Mouse (Mus musculus) 416B (cell line): Measurements from ENCODE around the gene Dhtkd1.
A peak's percentile ranks its signal among the peaks of the same experiment; 100 is the strongest.
"Not testable (repeated sequence)": the region's sequence is repeated elsewhere in the genome, so short reads cannot be mapped to it uniquely, and the experiment has no call there.

ENCODE experiments used
- DNase-seq: peaks from one replicate; pipeline ENCODE4 v3.0.0; 2011; ENCODE audit warnings: low read depth

Gene Dhtkd1

GRCm38 (mm10) chr2:5942416-5943032 is at the start of gene Dhtkd1:
Gene Dhtkd1 (minus strand): TSS chr2:5942792.
- DNase-seq = no peak

- DNase-seq = no peak
Measured at GRCm38 (mm10) chr2:5977532-5977931, 34.9 kb upstream of the Dhtkd1 start.

GRCm38 (mm10) chr2:5970629-5971028 is 28.0 kb upstream of the Dhtkd1 start:
- not testable (repeated sequence) for DNase-seq

GRCm38 (mm10) chr2:5965972-5966371 is 23.4 kb upstream of the Dhtkd1 start:
- DNase-seq = peak; percentile 26

- not testable (repeated sequence) for DNase-seq
Measured at GRCm38 (mm10) chr2:5963729-5964128, 21.1 kb upstream of the Dhtkd1 start.

- DNase-seq = no peak
Measured at GRCm38 (mm10) chr2:5962265-5962664, 19.7 kb upstream of the Dhtkd1 start.

GRCm38 (mm10) chr2:5957705-5958104 is 15.1 kb upstream of the Dhtkd1 start:
- no peak for DNase-seq

- peak; percentile 40 for DNase-seq
Measured at GRCm38 (mm10) chr2:5951621-5952211, 9.1 kb upstream of the Dhtkd1 start.

- peak; percentile 98 for DNase-seq
Measured at GRCm38 (mm10) chr2:5950766-5951595, 8.4 kb upstream of the Dhtkd1 start, which contains the start of gene Upf2. Gene Upf2 (plus strand): TSS chr2:5951469.

GRCm38 (mm10) chr2:5950305-5950704 is 7.7 kb upstream of the Dhtkd1 start:
- DNase-seq = peak; percentile 58

GRCm38 (mm10) chr2:5949821-5950220 is 7.2 kb upstream of the Dhtkd1 start:
- not testable (repeated sequence) for DNase-seq

- no peak for DNase-seq
Measured at GRCm38 (mm10) chr2:5948964-5949363, 6.4 kb upstream of the Dhtkd1 start.

GRCm38 (mm10) chr2:5946876-5947275 is 4.3 kb upstream of the Dhtkd1 start:
- DNase-seq = no peak

GRCm38 (mm10) chr2:5945629-5946028 is 3.0 kb upstream of the Dhtkd1 start:
- DNase-seq = no peak

- DNase-seq = no peak
Measured at GRCm38 (mm10) chr2:5943071-5943470, 479 bp upstream of the Dhtkd1 start.

GRCm38 (mm10) chr2:5941861-5942415 is 654 bp downstream of the Dhtkd1 start:
- no peak for DNase-seq

- no peak for DNase-seq
Measured at GRCm38 (mm10) chr2:5940936-5941335, 1.7 kb downstream of the Dhtkd1 start.

- DNase-seq = no peak
Measured at GRCm38 (mm10) chr2:5939911-5940310, 2.7 kb downstream of the Dhtkd1 start.

GRCm38 (mm10) chr2:5939319-5939718 is 3.3 kb downstream of the Dhtkd1 start:
- no peak for DNase-seq

GRCm38 (mm10) chr2:5936550-5936949 is 6.0 kb downstream of the Dhtkd1 start:
- no peak for DNase-seq

GRCm38 (mm10) chr2:5936068-5936467 is 6.5 kb downstream of the Dhtkd1 start:
- DNase-seq = no peak

GRCm38 (mm10) chr2:5934936-5935335 is 7.7 kb downstream of the Dhtkd1 start:
- no peak for DNase-seq

- no peak for DNase-seq
Measured at GRCm38 (mm10) chr2:5931938-5932337, 10.7 kb downstream of the Dhtkd1 start.
